Mouse (Mus musculus) left cerebral cortex, adult 8-10 months (tissue): ENCODE results near the gene Art1. TPM values are rescaled to one million over a fixed set of nuclear protein-coding genes. Genes with fewer than 3 reads are reported as not detected.
A peak's percentile ranks its signal among the peaks of the same experiment; 100 is the strongest.

ENCODE experiments used
- DNase-seq, 2 experiments: peaks; one replicate each; pipeline ENCODE4 v3.0.0; 2022; ENCODE audit warnings: low spot score in 2 of 2
- total RNA-seq, 4 experiments: library from RNA; stranded (reverse); gene quantifications; 2 replicates each; pipeline ENCODE4 v1.2.4; 2022

Art1 gene
- total RNA-seq, result under 1 TPM in 3 of 4 experiments, not detected in 1; 0.25 to 0.46 (median 0.26) TPM

DNA sequence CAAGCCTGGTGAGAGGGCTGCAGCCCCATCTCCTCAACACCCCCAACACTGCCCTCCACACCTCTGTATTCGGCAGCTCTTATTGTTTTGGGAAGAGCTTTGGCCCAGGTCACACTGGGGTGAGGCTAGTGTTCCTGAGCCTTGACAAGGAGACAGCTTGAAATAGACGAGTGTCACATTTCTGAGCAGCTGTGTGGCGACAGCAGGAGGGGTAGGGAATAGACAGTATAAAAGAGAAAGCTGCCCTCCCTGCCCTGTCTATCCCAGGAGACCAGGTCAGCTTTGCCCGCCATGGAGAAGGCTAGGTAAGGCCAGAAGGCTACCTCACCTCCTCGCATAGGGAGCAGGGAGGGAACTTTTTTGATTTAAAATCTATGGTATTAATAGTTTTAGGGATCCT is at the start of gene Art1:
TSS of gene Art1 (plus strand) at position 257 of the 400 bp plus-strand sequence.
- DNase-seq, result no peak

DNA sequence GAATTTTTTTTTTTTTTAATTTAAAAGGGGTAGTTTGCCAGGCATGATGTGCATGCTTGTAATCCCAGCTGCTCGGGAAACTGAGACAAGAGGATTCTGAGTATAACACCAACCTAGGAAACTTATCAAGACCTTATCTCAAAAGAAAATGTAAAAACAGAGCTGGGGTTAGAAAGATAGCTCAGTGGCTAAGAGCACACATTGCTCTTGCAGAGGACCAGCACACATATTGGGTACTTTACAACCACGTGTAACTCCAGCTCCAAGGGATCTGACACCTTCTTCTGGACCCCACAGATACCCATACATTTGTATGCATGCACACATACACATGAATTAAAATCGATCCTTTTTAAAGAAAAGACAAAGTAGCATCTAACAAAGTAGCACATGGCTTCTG is 40.2 kb upstream of the Art1 start:
- no peak for DNase-seq

DNA sequence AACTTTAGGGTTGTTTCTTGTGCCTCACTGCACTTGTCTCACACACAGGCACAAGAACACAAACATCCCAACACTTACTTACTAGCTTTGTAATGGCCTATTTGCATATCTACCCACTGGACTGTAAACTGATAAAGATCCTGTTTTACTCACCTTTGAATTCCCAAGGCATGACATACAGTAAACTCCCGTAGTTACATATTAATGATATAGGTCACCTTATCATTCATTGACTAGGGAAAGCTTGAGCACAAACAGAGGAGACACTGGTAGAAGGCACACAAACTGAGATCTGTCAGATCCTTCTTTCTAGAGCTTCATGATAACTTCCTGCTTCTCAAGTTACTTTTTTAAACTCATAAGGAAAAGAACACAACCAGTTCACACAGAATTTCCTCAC is 39.3 kb upstream of the Art1 start:
- no peak for DNase-seq

DNA sequence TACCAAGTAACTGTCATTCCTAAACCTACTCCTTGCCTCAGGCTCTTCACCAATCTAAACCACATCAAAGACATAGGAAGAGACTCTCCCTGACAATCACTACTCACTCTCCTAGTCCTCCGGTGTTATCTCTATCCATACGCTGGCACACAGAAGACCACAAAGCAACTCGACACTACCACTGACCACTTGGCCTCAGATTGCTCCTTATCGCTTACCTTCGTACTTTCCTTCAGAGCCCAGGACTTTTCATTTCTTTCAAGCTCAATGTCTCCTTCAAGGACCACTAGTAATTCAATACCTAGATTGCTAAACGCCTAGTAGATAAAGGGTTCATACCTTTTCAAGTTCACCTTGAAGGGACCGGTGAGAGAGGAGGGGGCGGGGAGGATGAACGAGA is 37.7 kb upstream of the Art1 start:
- no peak for DNase-seq

DNA sequence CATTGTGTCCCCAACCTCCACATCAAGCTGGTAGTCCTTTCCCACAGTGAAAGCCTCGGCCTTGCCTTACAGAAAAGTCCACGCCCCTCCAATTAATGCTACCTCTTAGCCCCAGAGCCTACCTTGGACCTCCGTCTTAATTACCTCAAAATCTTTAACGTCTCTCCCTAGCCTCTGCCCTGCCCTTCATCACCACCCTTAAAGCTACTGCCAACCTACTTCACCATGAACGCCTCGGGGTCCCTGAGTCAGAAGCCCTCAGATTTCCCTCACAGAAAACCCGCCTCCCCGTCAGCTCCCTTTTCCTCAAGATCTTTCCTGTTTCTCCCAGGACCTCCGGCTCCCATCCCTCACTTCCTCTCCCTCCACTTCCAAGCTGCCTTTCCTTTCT is 36.9 kb upstream of the Art1 start:
- DNase-seq, result no peak

DNA sequence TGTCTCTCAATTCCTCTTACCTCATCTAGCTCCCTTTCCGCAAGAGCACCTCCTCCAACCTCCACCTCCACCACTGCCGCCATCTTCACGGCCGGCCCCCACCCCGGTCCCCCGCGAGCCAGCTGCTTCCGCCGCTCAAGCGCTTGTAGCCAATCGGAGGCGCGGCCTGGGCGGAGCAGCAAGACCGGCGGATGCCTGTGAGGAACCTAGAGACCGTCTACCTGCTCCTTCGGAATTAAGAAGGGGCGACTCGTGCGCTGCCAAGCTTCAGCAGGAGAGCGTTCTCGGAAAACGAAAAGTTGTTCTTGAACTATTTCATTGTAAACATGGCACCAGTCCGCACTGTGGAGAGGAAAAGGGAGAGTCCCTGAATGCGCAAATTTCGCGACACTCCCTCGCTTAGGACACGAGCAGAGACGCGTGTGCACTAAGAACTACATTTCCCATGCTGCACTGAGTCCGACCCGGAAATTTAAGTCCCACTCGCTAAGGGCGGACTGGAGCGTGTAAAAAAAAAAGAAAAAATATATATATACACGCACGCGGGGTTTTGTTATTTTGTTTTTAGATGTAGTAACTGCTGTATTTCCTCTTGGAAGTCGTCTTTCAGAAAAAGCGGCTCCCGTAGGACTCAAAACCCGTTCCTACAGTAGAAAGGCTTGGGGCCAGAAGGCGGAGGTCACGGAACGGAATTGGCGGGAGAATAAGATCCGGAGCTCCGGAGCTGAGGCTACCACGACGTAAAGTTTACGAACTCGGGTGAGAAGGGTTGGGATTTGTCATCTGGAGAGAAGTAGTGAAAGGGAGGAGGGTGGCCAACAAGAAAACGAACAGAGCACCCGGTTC is 36.3 kb upstream of the Art1 start, which contains the start of the genes Rnf121, Xndc1 and Xntrpc:
TSS of gene Rnf121 (minus strand) at position 424 of the 846 bp plus-strand sequence.
TSS of gene Xndc1 (plus strand) at position 466 of the 846 bp plus-strand sequence.
TSS of gene Xntrpc (plus strand) at position 668 of the 846 bp plus-strand sequence.
- DNase-seq, result peak; percentile 89 to 93

- no peak for DNase-seq
These were observed 35.2 kb upstream of the Art1 start for GRCm38 (mm10) chr7:102066363-102066762.

DNA sequence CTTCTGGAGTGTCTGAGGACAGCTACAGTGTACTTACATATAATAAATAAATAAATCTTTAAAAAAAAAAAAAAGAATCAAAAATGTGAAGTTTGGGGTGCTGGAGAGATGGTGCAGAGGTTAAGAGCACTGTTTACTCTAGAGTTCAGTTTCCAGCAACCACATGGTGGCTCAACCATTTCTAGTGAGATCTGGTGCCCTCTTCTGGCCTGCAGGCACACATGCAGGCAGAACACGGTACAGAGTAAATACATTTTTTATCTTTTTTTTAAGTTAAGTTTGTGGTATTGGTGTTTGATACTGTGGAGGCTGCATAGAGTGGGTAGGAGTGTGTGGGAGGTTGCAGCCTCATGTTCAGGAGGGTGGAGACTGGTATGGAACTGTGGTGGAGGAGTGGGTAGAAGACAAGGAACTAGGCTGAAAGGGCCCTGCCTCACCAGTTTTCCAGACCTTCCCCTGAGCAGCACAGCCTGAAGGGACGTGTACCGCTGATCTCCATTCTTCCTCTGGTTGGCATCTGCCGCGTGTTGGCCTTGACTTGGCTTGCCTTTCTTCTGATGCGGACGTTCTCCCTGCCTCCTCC is 24.7 kb upstream of the Art1 start:
- DNase-seq, result no peak

GRCm38 (mm10) chr7:102078517-102078916 is 23.0 kb upstream of the Art1 start:
- DNase-seq, result no peak

DNA sequence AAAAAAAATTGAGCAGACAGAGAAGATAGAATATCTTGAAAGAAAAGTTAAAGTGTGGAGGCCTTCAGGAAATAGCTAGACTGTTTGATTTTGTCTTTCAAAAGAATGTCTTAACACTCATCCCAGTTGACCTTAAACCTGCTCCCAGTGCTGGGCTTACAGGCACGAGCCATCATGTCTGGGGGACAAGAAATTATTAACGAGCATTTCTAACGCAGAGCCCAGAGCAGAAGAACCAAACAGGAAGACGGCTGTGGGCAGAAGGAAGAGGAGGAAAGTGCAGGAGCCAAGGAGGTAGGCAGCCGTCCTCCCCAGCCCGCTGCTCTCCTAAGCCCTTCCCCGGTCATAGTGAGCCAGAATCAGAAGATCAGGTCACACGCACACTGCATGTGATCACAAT is 21.2 kb upstream of the Art1 start:
- no peak for DNase-seq

DNA sequence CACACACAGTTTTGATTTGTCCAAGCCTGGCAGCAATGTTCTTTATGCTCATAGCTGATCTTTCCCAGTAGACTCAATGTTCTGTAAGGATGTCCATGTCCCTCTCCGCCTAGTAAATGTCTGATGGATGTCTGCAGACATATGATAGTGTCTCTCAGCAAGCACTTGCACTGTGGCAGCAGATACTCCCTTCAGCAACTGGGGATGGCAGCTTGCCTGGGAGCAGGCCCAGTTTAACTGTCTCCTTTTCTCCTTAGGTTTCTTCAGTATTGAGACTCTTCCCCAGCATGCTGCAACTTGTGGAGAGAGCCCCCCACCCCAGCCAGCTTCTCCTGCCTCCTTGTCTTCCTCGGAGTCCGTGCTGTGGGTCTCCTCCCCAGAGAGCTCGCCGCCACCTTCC is 19.8 kb upstream of the Art1 start:
- DNase-seq, result no peak

DNA sequence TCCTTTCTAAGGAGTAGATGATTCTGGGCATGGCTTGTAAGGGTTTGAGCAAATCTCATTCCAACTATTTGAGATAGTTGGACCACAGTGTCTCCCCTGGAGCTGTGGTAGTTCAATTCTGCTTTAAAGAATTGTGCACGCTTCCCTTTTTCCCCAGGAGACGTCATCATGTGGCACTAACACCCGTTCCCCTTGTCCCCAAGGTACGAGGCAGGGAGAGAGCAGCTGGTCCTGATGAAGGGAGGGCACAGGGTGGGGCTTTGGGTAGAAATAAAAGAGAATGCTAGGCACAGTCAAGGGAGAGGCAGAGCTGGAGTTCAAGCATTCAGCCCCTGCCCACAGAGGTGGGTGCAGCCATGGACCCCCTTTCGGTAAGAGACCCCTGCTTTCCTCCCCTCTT is 18.7 kb upstream of the Art1 start, which contains the start of gene Trpc2:
TSS of gene Trpc2 (plus strand) at position 301 of the 400 bp plus-strand sequence.
- no peak for DNase-seq

DNA sequence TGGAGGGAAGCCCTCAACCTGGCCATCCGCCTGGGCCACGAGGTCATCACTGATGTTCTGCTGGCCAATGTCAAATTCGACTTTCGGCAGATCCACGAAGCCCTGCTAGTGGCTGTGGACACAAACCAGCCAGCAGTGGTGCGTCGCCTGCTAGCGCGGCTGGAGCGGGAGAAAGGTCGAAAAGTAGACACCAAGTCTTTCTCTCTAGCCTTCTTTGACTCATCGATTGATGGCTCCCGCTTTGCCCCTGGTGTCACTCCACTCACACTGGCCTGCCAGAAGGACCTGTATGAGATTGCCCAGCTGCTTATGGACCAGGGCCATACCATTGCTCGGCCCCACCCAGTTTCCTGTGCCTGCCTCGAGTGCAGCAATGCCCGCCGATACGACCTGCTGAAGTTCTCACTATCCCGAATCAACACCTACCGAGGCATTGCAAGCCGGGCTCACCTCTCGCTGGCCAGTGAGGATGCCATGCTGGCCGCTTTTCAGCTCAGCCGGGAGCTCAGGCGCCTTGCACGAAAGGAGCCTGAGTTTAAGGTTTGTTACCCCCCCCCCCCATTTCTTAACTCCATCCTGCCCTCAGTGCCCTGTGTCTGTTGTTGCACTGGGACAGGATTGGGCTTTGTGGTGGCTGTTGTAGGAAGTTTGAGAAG is 17.4 kb upstream of the Art1 start:
- no peak for DNase-seq

GRCm38 (mm10) chr7:102087336-102087735 is 14.2 kb upstream of the Art1 start:
- DNase-seq, result peak in 1 of 2 experiments; percentile 45

GRCm38 (mm10) chr7:102099760-102100661 is 1.5 kb upstream of the Art1 start:
- no peak for DNase-seq

DNA sequence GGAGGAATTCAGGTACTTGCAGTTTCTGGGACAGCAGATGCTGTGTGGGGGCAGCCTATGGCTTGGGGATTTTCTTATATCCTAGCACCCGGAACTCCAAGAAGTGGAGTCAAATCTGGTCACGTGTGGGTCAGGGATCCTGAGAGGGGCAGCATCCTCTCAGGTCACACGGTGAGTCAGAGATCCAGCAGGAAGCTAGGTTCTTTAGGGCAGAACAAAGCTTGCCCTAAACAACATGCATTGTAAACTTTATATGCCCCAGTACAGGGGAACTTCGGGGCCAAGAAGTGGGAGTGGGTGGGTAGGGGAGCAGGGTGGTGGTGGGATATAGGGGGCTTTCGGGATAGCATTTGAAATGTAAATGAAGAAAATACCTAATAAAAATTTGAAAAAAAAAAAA is 675 bp upstream of the Art1 start:
- DNase-seq, result no peak

- DNase-seq, result no peak
These were observed 698 bp downstream of the Art1 start for GRCm38 (mm10) chr7:102102241-102102640.

GRCm38 (mm10) chr7:102102696-102103095 is 1.2 kb downstream of the Art1 start:
- DNase-seq, result no peak

GRCm38 (mm10) chr7:102103555-102103954 is 2.0 kb downstream of the Art1 start:
- DNase-seq, result no peak

GRCm38 (mm10) chr7:102104126-102104525 is 2.6 kb downstream of the Art1 start:
- no peak for DNase-seq

DNA sequence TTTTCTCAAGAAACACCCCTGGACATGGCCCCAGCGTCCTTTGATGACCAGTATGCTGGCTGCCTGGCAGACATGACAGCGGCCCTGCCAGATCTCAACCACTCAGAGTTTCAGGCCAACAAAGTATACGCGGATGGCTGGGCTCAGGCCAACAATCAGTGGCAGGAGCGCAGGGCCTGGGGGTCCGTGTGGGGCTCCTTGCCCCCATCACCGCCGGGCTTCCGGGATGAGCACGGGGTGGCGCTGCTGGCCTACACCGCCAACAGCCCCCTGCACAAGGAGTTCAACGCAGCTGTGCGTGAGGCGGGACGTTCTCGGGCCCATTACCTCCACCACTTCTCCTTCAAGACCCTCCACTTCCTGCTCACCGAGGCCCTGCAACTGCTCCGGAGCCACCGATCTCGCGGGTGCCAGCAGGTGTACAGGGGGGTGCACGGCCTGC is 5.2 kb downstream of the Art1 start:
- no peak for DNase-seq
